Mouse (Mus musculus) cerebellum, postnatal 25 days (tissue): ENCODE results near the gene Mroh2a.

ENCODE experiments used
- DNase-seq, 2 experiments: peaks; one replicate each; pipeline ENCODE4 v3.0.0; 2021; ENCODE audit warnings: mixed read lengths in 2 of 2

The Mroh2a gene

DNA sequence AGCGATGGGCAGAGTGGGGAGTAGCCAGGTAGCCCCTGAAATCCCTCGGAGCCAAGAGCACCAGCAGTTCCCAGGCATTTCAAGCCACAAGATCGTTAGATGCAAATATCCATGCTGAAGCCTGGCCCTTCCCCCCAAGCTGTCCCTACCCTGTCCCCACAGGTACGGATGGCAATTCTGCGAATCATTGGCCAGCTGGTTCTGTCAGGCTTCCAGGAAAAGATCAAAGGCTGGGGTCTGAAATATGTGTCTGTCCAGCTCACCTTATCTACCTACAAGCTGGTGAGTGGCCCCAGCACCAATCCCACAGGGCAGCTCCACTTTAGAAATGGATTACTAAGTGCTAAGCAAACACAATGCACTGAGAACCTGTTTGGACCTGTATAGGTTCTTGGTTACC is 10.5 kb downstream of the Mroh2a start:
- DNase-seq, result no peak

DNA sequence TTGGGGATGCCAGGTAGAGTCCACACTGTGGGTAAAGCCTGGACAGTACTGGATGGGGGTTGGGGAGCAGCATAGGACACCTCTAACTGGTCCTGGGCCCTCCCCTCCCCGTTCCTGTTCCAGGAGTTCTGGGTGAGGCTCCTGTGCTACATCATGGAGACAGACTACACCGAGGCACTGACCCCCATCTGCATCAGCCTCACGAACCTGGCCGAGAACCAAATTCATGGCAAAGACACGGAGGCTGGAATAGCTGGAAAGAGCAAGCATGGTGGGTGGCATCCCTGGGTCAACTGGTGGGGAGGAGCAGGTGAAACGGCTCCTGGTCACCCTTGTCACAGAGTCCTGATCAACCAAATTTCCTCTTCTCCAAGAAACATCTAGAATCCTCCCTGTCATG is 12.0 kb downstream of the Mroh2a start:
- no peak for DNase-seq

DNA sequence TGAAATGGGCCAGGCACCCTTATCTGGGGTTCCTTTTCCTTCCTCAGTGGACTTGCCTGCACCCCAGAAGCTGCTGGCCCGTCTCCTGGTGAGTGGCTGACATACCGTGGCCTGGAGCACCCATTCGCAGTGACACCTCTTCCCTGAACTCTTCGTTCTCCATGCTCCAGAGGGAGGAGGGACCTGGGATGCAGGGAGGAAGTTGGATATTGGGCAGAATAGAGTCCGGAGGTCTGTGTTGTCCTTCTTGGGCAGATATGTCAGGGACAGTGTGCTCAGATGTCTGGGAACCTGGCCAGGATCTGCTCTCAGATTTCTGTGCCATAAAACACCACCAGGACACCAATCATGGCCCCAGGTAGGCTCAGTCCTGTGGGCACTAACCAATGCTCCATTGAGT is 13.3 kb downstream of the Mroh2a start:
- DNase-seq, result no peak

GRCm38 (mm10) chr1:88240579-88240978 is 13.8 kb downstream of the Mroh2a start:
- DNase-seq, result no peak

- DNase-seq, result no peak
Measured at GRCm38 (mm10) chr1:88243861-88244260, 17.1 kb downstream of the Mroh2a start.

- DNase-seq, result no peak
Measured at GRCm38 (mm10) chr1:88245881-88246280, 19.1 kb downstream of the Mroh2a start.

DNA sequence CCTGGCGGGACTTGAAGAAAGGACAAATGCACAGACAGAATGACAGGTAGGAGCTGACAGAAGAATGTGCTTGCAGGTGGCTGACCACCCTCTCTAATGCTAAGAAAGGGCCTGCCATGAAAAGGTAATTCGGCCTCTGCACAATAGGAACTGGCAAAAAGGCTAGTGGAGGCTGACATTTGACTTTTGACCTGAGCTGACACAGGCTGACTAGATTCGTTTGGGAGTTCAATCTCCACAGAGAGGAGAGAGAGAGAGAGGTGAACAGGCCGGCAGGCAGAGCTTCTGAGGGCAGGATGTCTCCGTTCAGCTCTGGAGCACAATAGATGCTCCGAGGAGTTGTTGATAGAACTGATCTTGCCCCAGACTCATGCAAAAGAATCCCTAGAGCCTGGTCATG is 19.6 kb downstream of the Mroh2a start:
- no peak for DNase-seq

DNA sequence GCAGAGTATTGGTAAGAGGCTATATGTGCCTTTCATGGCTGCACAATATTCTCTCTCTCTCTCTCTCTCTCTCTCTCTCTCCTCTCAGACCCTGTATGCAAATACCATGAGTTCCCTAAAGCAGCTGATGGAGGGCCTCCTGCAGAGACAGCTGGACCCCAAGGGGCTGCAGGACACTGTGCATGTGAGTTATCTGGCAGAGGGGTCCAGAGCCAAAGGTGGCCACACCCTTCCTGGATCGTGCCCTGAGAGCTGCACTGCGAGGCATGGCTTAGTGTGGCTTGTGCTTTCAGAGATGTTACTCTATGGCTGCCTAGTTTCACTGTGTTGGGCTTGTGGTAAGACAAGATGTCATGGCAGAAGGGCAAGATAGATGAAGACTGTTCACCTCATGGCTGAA is 20.9 kb downstream of the Mroh2a start:
- no peak for DNase-seq

- peak in 1 of 2 experiments; percentile 28 for DNase-seq
Measured at GRCm38 (mm10) chr1:88248658-88249057, 21.9 kb downstream of the Mroh2a start.

DNA sequence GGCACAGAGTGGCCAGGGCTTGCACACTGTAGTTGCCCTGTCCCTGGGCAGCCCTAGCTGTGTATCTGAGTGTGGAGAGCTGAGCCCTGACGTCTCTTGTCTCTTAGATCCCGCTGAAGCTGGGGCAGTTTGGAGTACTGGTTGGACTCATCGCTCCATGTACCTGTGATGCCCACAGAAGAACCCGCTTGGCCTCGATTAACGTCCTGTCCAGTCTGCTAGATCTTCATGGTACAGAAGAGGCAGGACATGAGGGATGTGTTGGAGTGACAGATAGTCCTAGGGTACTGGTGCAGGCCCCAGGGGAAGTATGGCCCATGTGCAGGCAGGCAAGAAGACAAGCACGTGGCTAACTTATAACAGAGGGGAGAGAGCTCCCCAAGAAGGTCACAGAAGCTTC is 22.8 kb downstream of the Mroh2a start:
- DNase-seq, result no peak

DNA sequence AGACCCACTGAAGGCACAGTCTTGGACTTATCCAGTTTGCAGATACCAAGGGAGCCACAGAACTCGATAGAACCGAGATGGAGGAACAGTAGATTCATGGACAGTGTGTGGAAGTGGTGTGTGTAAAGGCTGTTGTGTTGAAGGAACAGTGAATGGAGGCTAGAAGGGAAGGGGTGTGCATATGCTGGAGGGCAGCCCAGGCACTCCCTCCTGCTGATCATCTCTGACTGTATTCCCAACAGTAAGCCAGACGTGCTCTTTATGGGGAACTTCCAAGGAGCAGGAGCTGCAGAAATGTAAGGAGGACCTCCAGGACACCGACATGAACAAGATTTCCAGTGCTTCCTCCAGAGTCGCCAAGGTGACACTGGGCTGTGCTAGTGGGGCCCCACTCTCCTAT is 23.2 kb downstream of the Mroh2a start:
- DNase-seq, result no peak

DNA sequence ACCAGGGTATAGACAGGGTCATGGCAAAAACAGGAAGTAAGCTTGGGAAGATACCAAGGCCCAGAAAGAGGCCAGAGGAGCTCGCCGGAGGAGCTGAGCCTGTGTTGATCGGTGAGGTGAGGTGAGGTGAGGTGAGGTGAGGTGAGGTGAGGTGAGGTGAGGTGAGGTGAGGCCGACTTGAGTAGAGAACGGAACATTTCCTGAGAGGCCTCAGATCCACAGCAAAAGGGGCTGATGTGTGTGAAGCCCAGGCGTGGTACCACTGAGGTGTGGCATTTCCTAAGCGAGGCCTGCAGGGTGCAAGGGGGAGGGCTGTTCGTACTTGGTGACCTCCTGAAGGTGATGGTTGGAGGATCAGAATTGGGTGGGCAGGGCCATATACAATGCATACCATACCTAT is 26.3 kb downstream of the Mroh2a start:
- no peak for DNase-seq

- no peak for DNase-seq
Measured at GRCm38 (mm10) chr1:88253540-88253939, 26.8 kb downstream of the Mroh2a start.

DNA sequence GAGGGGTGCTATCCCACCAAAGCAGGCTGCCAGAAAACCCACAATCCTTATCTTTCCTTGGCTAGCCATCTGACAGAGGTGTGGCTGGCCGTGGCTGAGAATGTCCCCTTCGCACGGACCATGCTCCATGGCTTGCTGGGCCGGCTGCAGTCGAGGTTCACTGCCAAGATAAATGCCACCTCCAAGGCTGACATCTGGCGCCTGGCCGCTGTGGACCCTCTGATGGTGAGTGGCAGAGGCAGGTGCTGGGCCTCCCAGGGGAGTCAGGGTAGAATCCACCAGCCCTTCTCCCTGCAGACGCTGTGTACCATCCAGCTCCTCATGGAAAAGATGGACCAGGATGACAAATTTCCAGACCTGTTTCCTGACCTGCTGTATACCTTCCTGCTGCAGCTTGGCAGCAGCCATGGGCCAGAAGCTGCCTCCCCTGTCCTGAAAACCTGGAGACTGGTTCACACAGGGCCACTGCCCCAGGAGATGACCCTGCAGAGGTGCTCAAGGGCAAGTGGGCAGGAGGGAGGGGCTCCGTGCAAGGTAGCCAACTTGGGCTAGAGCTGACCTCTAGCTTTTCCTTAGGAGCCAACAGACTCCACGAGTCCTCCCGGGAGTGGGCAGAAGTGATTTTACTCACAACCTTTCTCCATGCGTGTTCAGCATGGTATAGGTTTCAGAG is 28.1 kb downstream of the Mroh2a start:
- DNase-seq, result peak in 1 of 2 experiments; percentile 38

GRCm38 (mm10) chr1:88255466-88255857 is 28.7 kb downstream of the Mroh2a start:
- peak in 1 of 2 experiments; percentile 35 for DNase-seq

GRCm38 (mm10) chr1:88255989-88256754 is 29.4 kb downstream of the Mroh2a start:
- DNase-seq, result peak; percentile 54 to 62

- no peak for DNase-seq
Measured at GRCm38 (mm10) chr1:88256886-88257663, 30.3 kb downstream of the Mroh2a start.

- no peak for DNase-seq
Measured at GRCm38 (mm10) chr1:88257681-88258080, 30.9 kb downstream of the Mroh2a start.

DNA sequence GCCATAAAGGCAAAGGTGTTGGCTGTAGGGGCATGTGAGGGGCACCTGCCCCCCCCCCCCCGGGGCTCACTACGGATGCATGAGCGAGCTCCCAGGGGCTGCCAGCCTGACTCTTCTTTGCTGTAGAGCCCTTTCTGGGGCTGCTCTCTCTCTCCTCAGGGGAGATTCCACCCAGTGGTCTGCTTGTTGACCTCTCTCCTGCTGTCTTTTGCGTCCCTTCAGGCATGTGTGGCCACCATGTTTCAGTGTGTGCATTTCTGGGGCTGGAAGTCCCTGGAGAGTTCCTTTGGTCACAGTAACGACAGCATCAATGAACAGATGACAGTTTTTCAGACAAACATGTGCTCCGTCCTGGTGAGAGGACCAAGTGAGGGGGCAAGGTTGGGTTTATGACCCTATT is 31.6 kb downstream of the Mroh2a start:
- DNase-seq, result peak in 1 of 2 experiments; percentile 32

- DNase-seq, result peak; percentile 42 to 55
Measured at GRCm38 (mm10) chr1:88258881-88259642, 32.3 kb downstream of the Mroh2a start.

- DNase-seq, result peak in 1 of 2 experiments; percentile 29
Measured at GRCm38 (mm10) chr1:88259643-88260024, 32.8 kb downstream of the Mroh2a start.

GRCm38 (mm10) chr1:88260114-88260513 is 33.3 kb downstream of the Mroh2a start:
- DNase-seq, result peak in 1 of 2 experiments; percentile 51
